Mouse (Mus musculus) lung, postnatal 0 days (tissue): ENCODE measurements around the gene Kat8. TPM values are rescaled to one million over a fixed set of nuclear protein-coding genes. Genes with fewer than 3 reads are reported as not detected.
A peak's percentile ranks its signal among the peaks of the same experiment; 100 is the strongest.

Source experiments
- ATAC-seq: fragments of 200-750 bp; cut with Nextera tagmentation; 2 replicates; pipeline ENCODE4 v1.8.0; 2017; ENCODE audit warnings: moderate library complexity
- DNase-seq: peaks from one replicate; pipeline ENCODE4 v3.0.0-alpha.2; 2016; ENCODE audit warnings: low spot score
- H3K27ac ChIP-seq: fragments of 300-500 bp; sonication (generic); 2 replicates; pipeline ENCODE4 v1.5.1; 2014; ENCODE audit warnings: antibody characterized with exemption, mild to moderate bottlenecking, low read length, mixed read lengths
- H3K27me3 ChIP-seq: fragments of 300-500 bp; sonication (generic); replicated peaks from 2 replicates; pipeline ENCODE4 v1.6.1; 2014; ENCODE audit warnings: low read length, mixed read lengths; ENCODE audit not compliant: insufficient read depth
- H3K36me3 ChIP-seq: fragments of 300-500 bp; sonication (generic); 2 replicates; pipeline ENCODE4 v1.6.1; 2014; ENCODE audit warnings: low read length, mixed read lengths; ENCODE audit not compliant: insufficient read depth
- H3K4me1 ChIP-seq: fragments of 300-500 bp; sonication (generic); 2 replicates; pipeline ENCODE4 v1.6.1; 2014; ENCODE audit warnings: antibody characterized with exemption, low read depth, low read length, mixed read lengths; ENCODE audit not compliant: insufficient read depth
- H3K4me2 ChIP-seq: fragments of 300-500 bp; sonication (generic); replicated peaks from 2 replicates; pipeline ENCODE4 v1.6.1; 2014; ENCODE audit warnings: low read depth, mild to moderate bottlenecking, low read length, moderate library complexity, mixed read lengths
- H3K4me3 ChIP-seq: fragments of 300-500 bp; sonication (generic); 2 replicates; pipeline ENCODE4 v1.5.1; 2014; ENCODE audit warnings: low read depth, low read length
- H3K9ac ChIP-seq: fragments of 300-500 bp; sonication (generic); replicated peaks from 2 replicates; pipeline ENCODE4 v1.6.1; 2014; ENCODE audit warnings: low read depth, mild to moderate bottlenecking
- H3K9me3 ChIP-seq: fragments of 300-500 bp; sonication (generic); 2 replicates; pipeline ENCODE4 v1.6.1; 2016; ENCODE audit warnings: low read length, mixed read lengths
- CTCF ChIP-seq: IDR thresholded peaks from 2 replicates; pipeline ENCODE4 v1.5.1; 2016; ENCODE audit warnings: antibody characterized with exemption, mild to moderate bottlenecking
- EP300 ChIP-seq: IDR thresholded peaks from 2 replicates; pipeline ENCODE4 v1.6.1; 2016; ENCODE audit warnings: antibody characterized with exemption, mild to moderate bottlenecking, control low read depth
- WGBS: fragments of 180-500 bp; shearing (Covaris S2); extraction: QIAGEN DNeasy Blood & Tissue Kit; methylation state at CpG from one replicate; pipeline ENCODE4 v1.1.7; 2014; 5-methylcytosine and 5-hydroxymethylcytosine counted together
- polyA plus RNA-seq: library from polyadenylated mRNA; unstranded; fragments of >200 nt; fragmentation: Nextera tagmentation; extraction: Ambion mirVana; gene quantifications from 2 replicates; pipeline ENCODE4 v1.2.1, GENCODE M21; 2015

Gene Kat8
- polyA plus RNA-seq, 1 experiment from 2014 or later, result 21.1 TPM

DNA sequence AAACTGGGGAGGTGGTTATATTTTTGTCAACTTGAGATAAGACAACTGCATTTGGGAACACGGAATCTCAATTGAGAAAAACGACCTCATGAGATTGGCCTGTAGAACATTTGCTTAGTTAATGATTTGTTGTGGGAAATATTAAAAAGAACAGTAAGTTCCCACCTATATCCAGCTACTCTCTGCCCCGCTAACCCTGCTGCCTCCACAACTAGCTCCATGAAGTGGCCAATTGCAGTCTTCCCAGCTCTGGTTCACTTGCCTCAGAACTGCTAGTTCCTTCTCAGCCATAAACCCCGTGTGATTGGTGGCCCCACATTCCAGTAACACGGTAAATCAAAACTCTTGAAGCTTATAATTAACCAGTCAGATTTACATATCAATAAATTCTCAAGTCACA lies 47.0 kb downstream of the Kat8 start:
- DNase-seq, result no peak
- 49% methylated on average over 5 of the region's 5 CpGs for WGBS
- TF ChIP-seq CTCF (no peak), EP300 (no peak)

DNA sequence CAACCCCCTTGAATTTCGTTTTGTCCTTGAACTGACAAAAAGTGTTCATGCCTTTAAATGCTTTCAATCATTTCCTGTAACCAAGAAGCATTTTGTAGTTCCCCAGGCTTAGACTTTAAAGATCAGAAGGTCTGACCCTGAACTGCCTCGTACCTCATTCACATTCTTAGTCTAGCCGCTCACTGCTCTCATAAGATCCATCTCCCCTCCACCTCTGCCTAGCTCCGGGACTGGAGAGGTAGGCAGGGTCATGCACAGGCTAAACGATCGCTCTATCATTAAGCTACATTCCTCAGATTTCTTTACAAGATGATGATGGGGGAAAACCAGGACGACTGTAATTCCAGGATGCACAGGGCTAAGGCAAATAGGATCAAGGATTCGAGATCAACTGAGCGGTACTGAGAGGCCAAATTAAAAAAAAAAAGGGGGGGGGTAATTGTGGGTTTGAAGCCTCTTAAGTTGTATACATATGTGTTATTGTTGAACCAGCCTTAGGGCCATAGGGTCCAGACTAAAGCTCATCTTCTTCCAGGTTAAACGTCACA lies 54.1 kb downstream of the Kat8 start:
- H3K36me3 ChIP-seq, result peaks cover 8% of the 10 kb centered on the region; the same call in 1 of the 2 replicates
- ATAC-seq (no peak), DNase-seq (peak; percentile 30)
- peak overlapping the region; percentile 76 for H3K4me2 ChIP-seq
- H3K9ac ChIP-seq, result peak overlapping the region; percentile 96
- TF ChIP-seq EP300 (no peak), CTCF (no peak)
- 9% methylated on average over 10 of the region's 10 CpGs for WGBS
- no peaks in the 10 kb centered on the region for H3K9me3 ChIP-seq
- peaks cover 10% of the 10 kb centered on the region; the same call in 1 of the 2 replicates for H3K4me1 ChIP-seq
- H3K4me3 ChIP-seq, result peak overlapping the region; percentile 99
- peak overlapping the region; percentile 97 for H3K27ac ChIP-seq
- no peaks in the 10 kb centered on the region for H3K27me3 ChIP-seq

More for the DNA sequence above, 47.0 kb downstream of the Kat8 start:
- Histone ChIP-seq H3K4me1 (no peaks in the 10 kb centered on the region), H3K27ac (no peak overlapping the region), H3K9me3 (no peaks in the 10 kb centered on the region), H3K9ac (no peak overlapping the region), H3K4me3 (no peak overlapping the region), H3K27me3 (no peaks in the 10 kb centered on the region), H3K36me3 (no peaks in the 10 kb centered on the region), H3K4me2 (no peak overlapping the region)
- ATAC-seq, result no peak

DNA sequence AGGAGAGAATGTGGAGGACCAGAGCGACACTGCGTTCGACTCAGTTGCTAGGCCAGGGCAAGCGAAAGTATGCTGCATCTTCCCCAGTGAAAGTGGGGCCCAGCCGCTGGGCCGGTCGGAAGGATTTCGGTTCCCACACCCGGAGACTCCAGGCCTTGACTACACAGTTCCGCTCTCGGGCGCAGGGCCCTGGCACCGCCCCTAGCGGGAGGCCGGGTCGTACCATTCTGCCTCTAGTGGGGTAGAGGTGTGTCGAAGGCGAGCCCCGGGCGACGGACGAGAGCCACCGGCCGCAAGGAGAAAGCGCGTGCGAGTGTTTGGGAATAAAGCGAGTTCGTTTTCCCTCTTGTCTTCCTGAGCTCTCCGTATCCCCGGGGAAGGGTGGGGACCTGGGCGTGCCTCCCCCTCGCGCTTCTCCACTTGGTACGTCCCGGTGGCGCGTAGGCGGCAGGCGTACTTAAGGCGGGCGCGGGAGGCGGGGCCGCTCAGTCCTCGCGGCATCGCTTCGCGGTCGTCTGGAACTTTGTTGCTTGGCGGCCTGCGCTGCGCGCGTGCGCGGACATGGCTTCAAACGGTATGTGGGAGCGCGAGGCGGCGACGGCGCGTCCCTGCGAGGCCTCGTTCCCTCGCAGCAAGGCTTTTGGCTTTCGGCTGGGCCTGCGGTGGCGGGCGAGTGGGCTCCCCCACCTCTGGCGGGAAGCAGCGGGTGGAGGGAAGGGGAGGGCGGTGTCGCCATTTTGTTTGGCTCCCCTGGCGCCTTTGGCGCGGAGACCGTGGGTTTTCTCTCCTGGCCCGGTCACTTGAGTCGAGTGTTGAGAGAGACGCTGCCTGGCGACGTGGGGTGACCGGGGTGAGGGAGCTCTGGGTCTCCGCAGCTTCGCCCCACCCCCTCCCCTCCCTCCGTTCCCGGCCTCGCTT lies 54.9 kb downstream of the Kat8 start, which contains the start of gene Fus:
Gene Fus (plus strand): TSS at position 454 of the 918 bp plus-strand sequence.
- H3K36me3 ChIP-seq, result peaks cover 14% of the 10 kb centered on the region; the same call in 1 of the 2 replicates
- H3K27ac ChIP-seq, result peak within 1 kb of the TSS; percentile 97
- ATAC-seq (peak; percentile 94), DNase-seq (peak; percentile 96)
- peak within 1 kb of the TSS; percentile 96 for H3K9ac ChIP-seq
- no peak for TF ChIP-seq EP300
- peak; percentile 59 for TF ChIP-seq CTCF
- peaks cover 10% of the 10 kb centered on the region; the same call in 1 of the 2 replicates for H3K4me1 ChIP-seq
- under 1% methylated on average over 78 of the region's 92 CpGs for WGBS
- peak within 1 kb of the TSS; percentile 99 for H3K4me3 ChIP-seq
- H3K27me3 ChIP-seq, result no peaks in the 10 kb centered on the region
- peak within 1 kb of the TSS; percentile 76 for H3K4me2 ChIP-seq
- no peaks in the 10 kb centered on the region for H3K9me3 ChIP-seq

DNA sequence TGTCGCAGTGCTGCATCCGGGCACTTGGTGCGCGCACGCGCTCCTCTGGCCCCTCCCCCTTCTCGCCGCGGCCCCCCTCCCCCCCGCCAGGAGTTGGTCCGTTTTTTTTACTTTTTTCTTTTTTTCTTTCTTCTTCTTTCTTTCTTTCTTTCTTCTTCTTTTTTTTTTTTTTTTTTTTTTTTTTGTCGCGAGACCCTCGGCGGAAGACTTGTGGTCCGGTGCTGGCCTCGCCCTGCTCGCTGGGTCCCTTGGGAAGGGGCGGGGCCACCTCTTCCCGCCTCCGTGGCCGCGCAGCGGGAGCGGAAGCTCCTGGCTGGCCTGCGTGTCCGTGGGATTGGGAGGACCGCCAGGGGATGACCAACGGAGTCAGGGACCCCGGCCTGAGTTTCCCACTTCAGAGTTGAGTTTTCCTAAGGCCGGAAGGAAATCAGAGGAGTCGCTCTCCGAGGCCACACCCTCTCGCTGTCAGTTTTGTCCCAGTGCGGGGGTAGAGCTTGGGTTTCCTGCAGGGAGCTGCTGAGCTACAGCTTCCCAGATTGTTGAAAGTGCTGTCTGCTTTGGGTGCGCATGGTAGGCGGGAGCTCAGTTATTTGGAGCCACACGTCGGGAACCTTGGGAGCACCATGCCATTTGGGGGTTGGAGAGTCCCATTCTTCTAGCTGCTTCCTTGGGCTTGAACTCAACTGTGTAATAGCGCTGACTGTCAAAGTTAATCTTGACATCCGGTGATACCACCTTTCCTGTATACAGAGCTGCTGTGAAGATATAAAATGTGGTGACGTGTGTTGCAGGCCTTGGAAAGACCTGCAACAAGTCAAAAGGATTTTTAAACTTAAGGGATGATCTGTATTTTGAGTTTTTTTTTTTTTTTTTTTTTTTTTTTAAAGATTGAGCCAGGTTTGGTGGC lies 55.9 kb downstream of the Kat8 start:
- peaks cover 10% of the 10 kb centered on the region; the same call in 1 of the 2 replicates for H3K4me1 ChIP-seq
- H3K9me3 ChIP-seq, result no peaks in the 10 kb centered on the region
- no peaks in the 10 kb centered on the region for H3K27me3 ChIP-seq
- peak overlapping the region; percentile 96 for H3K9ac ChIP-seq
- TF ChIP-seq CTCF (no peak), EP300 (no peak)
- peak; percentile 84 for DNase-seq
- WGBS, result under 1% methylated on average over 37 of the region's 42 CpGs
- peaks cover 19% of the 10 kb centered on the region; the same call in 1 of the 2 replicates for H3K36me3 ChIP-seq
- H3K27ac ChIP-seq, result peak overlapping the region; percentile 97
- H3K4me3 ChIP-seq, result peak overlapping the region; percentile 99
- peak overlapping the region; percentile 76 for H3K4me2 ChIP-seq
- peak; percentile 73 for ATAC-seq

DNA sequence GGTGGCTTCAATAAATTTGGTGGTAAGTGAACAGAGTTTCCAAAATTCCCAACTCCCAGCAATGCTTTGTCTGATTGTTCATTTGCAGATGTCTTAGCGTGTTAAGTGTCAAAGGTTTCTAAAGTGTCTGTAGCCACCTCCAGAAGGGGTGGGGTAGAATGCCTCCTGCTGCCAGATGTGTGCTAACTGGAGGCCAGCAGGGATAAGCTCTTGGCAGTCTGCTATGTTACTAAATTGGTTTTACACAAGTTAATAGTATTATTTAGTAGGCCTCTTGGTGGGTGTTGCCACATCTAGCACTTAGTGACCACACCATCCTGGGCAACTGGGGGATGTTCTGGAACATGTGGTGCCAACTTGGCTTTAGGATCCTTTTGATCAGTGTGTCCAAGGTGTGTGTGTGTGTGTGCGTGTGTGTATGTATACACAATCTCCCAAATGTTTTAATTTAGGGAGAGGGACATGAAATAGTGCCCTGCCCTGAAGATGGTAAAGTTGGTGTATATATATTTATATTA lies 62.2 kb downstream of the Kat8 start:
- no peaks in the 10 kb centered on the region for H3K4me1 ChIP-seq
- ATAC-seq (no peak), DNase-seq (no peak)
- no peak overlapping the region for H3K4me2 ChIP-seq
- no peak overlapping the region for H3K9ac ChIP-seq
- H3K27ac ChIP-seq, result no peak overlapping the region
- no peaks in the 10 kb centered on the region for H3K9me3 ChIP-seq
- TF ChIP-seq CTCF, result no peak
- no peak for TF ChIP-seq EP300
- WGBS, result 72% methylated on average over 2 of the region's 2 CpGs
- no peak overlapping the region for H3K4me3 ChIP-seq
- H3K36me3 ChIP-seq, result peaks cover 71% of the 10 kb centered on the region
- H3K27me3 ChIP-seq, result no peaks in the 10 kb centered on the region

Other genes starting within 250 kb of the Kat8 start
- gene Bcl7c, start 203.6 kb upstream of the Kat8 start, polyA plus RNA-seq, result 34.1 TPM in 2 replicates
- gene Ctf1, start 199.8 kb upstream of the Kat8 start, polyA plus RNA-seq, result 9.9 and 10.4 TPM in 2 replicates
- 0.07 and 0.08 TPM in 2 replicates for gene Ctf2, start 180.3 kb upstream of the Kat8 start, polyA plus RNA-seq
- 1.6 TPM in 2 replicates for gene Fbxl19, start 168.0 kb upstream of the Kat8 start, polyA plus RNA-seq
- gene Orai3, start 142.7 kb upstream of the Kat8 start, polyA plus RNA-seq, result 38.5 and 42.8 TPM in 2 replicates
- 10.5 and 11.0 TPM in 2 replicates for gene Setd1a, start 135.8 kb upstream of the Kat8 start, polyA plus RNA-seq
- not detected in 2 replicates for gene Gm49388, start 126.9 kb upstream of the Kat8 start, polyA plus RNA-seq
- 52.8 and 55.8 TPM in 2 replicates for gene Hsd3b7, start 111.9 kb upstream of the Kat8 start, polyA plus RNA-seq
- gene Stx4a, start 88.2 kb upstream of the Kat8 start, polyA plus RNA-seq, result 41.3 and 49.2 TPM in 2 replicates
- 0.74 and 0.94 TPM in 2 replicates for gene Stx1b, start 88.0 kb upstream of the Kat8 start, polyA plus RNA-seq
- 6.3 and 6.8 TPM in 2 replicates for gene Zfp646, start 36.3 kb upstream of the Kat8 start, polyA plus RNA-seq
- 9.4 and 10.0 TPM in 2 replicates for gene Zfp668, start 35.7 kb upstream of the Kat8 start, polyA plus RNA-seq
- gene Prss53, start 21.5 kb upstream of the Kat8 start, polyA plus RNA-seq, result 0.56 and 0.76 TPM in 2 replicates
- gene Gm21974, start 17.1 kb upstream of the Kat8 start, polyA plus RNA-seq, result not detected in 2 replicates
- 134 TPM in 2 replicates for gene Vkorc1, start 16.9 kb upstream of the Kat8 start, polyA plus RNA-seq
- 74.4 and 81.2 TPM in 2 replicates for gene Bckdk, start 8.4 kb upstream of the Kat8 start, polyA plus RNA-seq
- 141 and 152 TPM in 2 replicates for gene Prss8, start 17.6 kb downstream of the Kat8 start, polyA plus RNA-seq
- 9.2 and 10.0 TPM in 2 replicates for gene Prss36, start 34.2 kb downstream of the Kat8 start, polyA plus RNA-seq
- 139 and 147 TPM in 2 replicates for gene Fus, start 54.9 kb downstream of the Kat8 start, polyA plus RNA-seq
- 33.7 and 35.3 TPM in 2 replicates for gene Pycard, start 81.4 kb downstream of the Kat8 start, polyA plus RNA-seq
- 0.14 and 0.19 TPM in 2 replicates for gene Trim72, start 91.4 kb downstream of the Kat8 start, polyA plus RNA-seq
- 2.2 and 2.3 TPM in 2 replicates for gene Itgam, start 150.1 kb downstream of the Kat8 start, polyA plus RNA-seq
- 0.32 TPM in 1 of 2 replicates, not detected in the other for gene Gm49368, start 150.2 kb downstream of the Kat8 start, polyA plus RNA-seq
- gene Itgax, start 217.0 kb downstream of the Kat8 start, polyA plus RNA-seq, result 1.6 and 1.7 TPM in 2 replicates
- 0.14 and 0.24 TPM in 2 replicates for gene Itgad, start 241.9 kb downstream of the Kat8 start, polyA plus RNA-seq